Mouse (Mus musculus): ENCODE results near the gene Mef2a. TPM values are rescaled to one million over a fixed set of nuclear protein-coding genes. Genes with fewer than 3 reads are reported as not detected.

Mef2a gene
- polyA plus RNA-seq, 1 experiment from 2014 or later, result 45.7 TPM

GRCm38 (mm10) chr7:67210004-67210833 is 162.4 kb downstream of the Mef2a start:
- WGBS, result 21% methylated on average over 6 of the region's 6 CpGs
- Histone ChIP-seq H3K27me3 (ENCODE audit: insufficient read depth, poor library complexity, severe bottlenecking) (no peaks in the 10 kb centered on the region), H3K36me3 (no peaks in the 10 kb centered on the region), H3K27ac (peak overlapping the region; percentile 72), H3K9me3 (no peaks in the 10 kb centered on the region), H3K4me1 (peaks cover 40% of the 10 kb centered on the region), H3K4me3 (no peak overlapping the region)
- DNase-seq (ENCODE audit: low spot score), result peak; percentile 78

DNA sequence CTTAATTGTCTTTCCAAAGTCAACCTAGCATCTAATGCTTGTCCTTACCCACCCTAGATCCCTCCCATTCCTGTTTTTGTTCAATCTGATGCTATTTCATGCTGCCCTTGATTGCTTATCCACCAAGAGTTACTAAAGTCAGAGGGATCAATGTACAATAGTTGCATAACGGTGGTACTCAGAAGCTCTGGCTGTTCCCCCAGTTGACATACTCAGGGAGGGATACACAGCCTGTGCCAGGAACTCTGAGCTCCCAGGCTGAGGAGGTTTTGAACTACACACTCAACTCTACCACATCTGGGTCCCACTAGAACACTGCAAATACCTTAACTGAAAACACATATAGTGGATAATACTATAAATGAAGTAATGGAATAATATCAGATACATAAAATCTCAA is 164.3 kb downstream of the Mef2a start:
- 90% methylated on average over 1 of the region's 1 CpGs for WGBS
- H3K9me3 ChIP-seq, result no peaks in the 10 kb centered on the region
- no peak for DNase-seq (ENCODE audit: low spot score)

GRCm38 (mm10) chr7:67207701-67208100 is 165.0 kb downstream of the Mef2a start:
- H3K36me3 ChIP-seq, result no peaks in the 10 kb centered on the region
- peaks cover 40% of the 10 kb centered on the region for H3K4me1 ChIP-seq
- no peaks in the 10 kb centered on the region for H3K27me3 ChIP-seq (ENCODE audit: insufficient read depth, poor library complexity, severe bottlenecking)
- DNase-seq (ENCODE audit: low spot score), result no peak
- H3K9me3 ChIP-seq, result no peaks in the 10 kb centered on the region
- 31% methylated on average over 6 of the region's 6 CpGs for WGBS
- H3K4me3 ChIP-seq, result no peak overlapping the region
- H3K27ac ChIP-seq, result no peak overlapping the region; the same call in 1 of the 2 replicates

More for the DNA sequence above, 164.3 kb downstream of the Mef2a start:
- Histone ChIP-seq H3K4me3 (no peak overlapping the region), H3K27me3 (ENCODE audit: insufficient read depth, poor library complexity, severe bottlenecking) (no peaks in the 10 kb centered on the region), H3K36me3 (no peaks in the 10 kb centered on the region), H3K4me1 (peaks cover 40% of the 10 kb centered on the region), H3K27ac (no peak overlapping the region)

DNA sequence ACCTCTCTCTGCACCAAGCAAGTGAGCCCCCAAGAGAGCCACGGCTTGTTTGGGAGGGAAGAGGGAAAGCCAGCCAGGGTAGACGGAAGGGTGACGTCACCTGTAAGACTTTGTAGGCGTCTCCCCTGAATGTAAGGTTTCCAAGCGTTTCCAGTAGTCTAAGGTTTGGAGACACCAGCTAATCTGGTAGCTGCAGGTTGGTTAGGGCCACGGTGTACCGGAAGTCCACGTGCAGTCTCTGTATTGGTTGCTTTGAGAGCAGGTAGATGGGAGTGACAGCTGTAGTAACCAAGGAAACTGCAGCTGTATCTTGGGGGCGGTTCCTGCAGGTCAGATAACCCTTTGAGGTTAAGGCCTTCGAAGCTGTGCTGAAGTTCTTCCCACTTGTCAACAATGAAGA is 166.2 kb downstream of the Mef2a start:
- no peak overlapping the region for H3K4me3 ChIP-seq
- peaks cover 37% of the 10 kb centered on the region for H3K4me1 ChIP-seq
- H3K27ac ChIP-seq, result no peak overlapping the region
- no peaks in the 10 kb centered on the region for H3K9me3 ChIP-seq
- DNase-seq (ENCODE audit: low spot score), result no peak
- H3K36me3 ChIP-seq, result no peaks in the 10 kb centered on the region
- WGBS, result 58% methylated on average over 10 of the region's 10 CpGs
- H3K27me3 ChIP-seq (ENCODE audit: insufficient read depth, poor library complexity, severe bottlenecking), result no peaks in the 10 kb centered on the region

DNA sequence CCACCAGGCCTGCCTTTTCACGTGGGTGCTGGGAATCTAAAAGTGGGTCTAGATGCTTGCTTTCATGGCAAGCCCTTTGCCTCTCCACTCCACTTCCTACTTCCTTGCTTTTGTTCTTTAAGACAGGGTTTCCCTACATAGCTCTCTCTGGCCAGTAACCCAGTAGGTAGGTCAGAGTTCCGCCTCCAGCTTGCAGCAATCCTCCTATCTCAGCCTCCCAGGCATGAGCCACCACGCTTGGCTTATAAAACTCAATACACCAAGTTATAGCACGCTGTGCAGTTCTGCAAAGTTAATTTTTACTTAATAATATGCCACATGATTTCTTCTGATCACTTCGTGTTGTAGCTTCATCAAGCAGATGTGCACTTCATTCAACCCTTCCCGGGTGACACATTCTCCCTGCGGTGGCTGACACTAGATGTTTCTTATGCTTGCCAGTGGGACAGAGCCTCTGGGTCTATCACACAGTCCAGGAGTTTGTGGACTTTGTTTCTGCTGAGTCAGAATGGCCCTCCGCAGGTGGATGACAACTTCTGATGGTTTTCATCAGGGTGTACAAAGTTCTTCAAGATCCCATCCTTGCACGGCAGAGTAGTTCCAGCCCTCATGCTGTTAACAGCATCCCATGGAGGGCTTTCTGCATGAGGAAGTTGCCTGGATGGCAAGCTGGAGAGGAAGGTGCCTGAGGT is 166.8 kb downstream of the Mef2a start:
- DNase-seq (ENCODE audit: low spot score), result no peak
- 87% methylated on average over 9 of the region's 9 CpGs for WGBS

GRCm38 (mm10) chr7:67203625-67204024 is 169.0 kb downstream of the Mef2a start:
- no peak for DNase-seq (ENCODE audit: low spot score)
- 51% methylated on average over 3 of the region's 3 CpGs for WGBS
- Histone ChIP-seq H3K9me3 (no peaks in the 10 kb centered on the region), H3K27ac (no peak overlapping the region), H3K4me1 (peaks cover 19% of the 10 kb centered on the region), H3K4me3 (no peak overlapping the region), H3K36me3 (no peaks in the 10 kb centered on the region), H3K27me3 (ENCODE audit: insufficient read depth, poor library complexity, severe bottlenecking) (no peaks in the 10 kb centered on the region)

More for the DNA sequence above, 166.8 kb downstream of the Mef2a start:
- H3K4me3 ChIP-seq, result no peak overlapping the region
- H3K36me3 ChIP-seq, result no peaks in the 10 kb centered on the region
- no peaks in the 10 kb centered on the region for H3K9me3 ChIP-seq
- no peak overlapping the region for H3K27ac ChIP-seq
- no peaks in the 10 kb centered on the region for H3K27me3 ChIP-seq (ENCODE audit: insufficient read depth, poor library complexity, severe bottlenecking)
- peaks cover 31% of the 10 kb centered on the region for H3K4me1 ChIP-seq

- no peak overlapping the region for H3K4me3 ChIP-seq
- no peaks in the 10 kb centered on the region for H3K27me3 ChIP-seq (ENCODE audit: insufficient read depth, poor library complexity, severe bottlenecking)
- no peak for DNase-seq (ENCODE audit: low spot score)
- H3K9me3 ChIP-seq, result no peaks in the 10 kb centered on the region
- no peak overlapping the region for H3K27ac ChIP-seq
- H3K4me1 ChIP-seq, result no peaks in the 10 kb centered on the region
- no peaks in the 10 kb centered on the region for H3K36me3 ChIP-seq
- 21% methylated on average over 10 of the region's 10 CpGs for WGBS
These were observed 173.2 kb downstream of the Mef2a start for GRCm38 (mm10) chr7:67199412-67199811.

GRCm38 (mm10) chr7:67183786-67184185 is 188.9 kb downstream of the Mef2a start:
- no peaks in the 10 kb centered on the region for H3K9me3 ChIP-seq
- H3K36me3 ChIP-seq, result no peaks in the 10 kb centered on the region
- peaks cover 8% of the 10 kb centered on the region; the same call in 1 of the 2 replicates for H3K4me1 ChIP-seq
- WGBS, result 9% methylated on average over 4 of the region's 4 CpGs
- H3K27ac ChIP-seq, result no peak overlapping the region
- DNase-seq (ENCODE audit: low spot score), result no peak
- no peak overlapping the region for H3K4me3 ChIP-seq
- H3K27me3 ChIP-seq (ENCODE audit: insufficient read depth, poor library complexity, severe bottlenecking), result no peaks in the 10 kb centered on the region

Other genes with a start within 250 kb of the Mef2a start
- gene Lysmd4, start 150.3 kb downstream of the Mef2a start, polyA plus RNA-seq (2016; fragmentation: Nextera tagmentation; extraction: Ambion mirVana), result 8.5 and 12.4 TPM in 2 replicates

Data from heart, embryonic 10.5 days (tissue).